Mouse (Mus musculus): ENCODE measurements around the gene Scg5. TPM values are rescaled to one million over a fixed set of nuclear protein-coding genes. Genes with fewer than 3 reads are reported as not detected.

Gene Scg5
- polyA plus RNA-seq, 1 experiment, result 0.79 TPM

GRCm38 (mm10) chr2:113776297-113776696 lies 52.6 kb downstream of the Scg5 start:
- Histone ChIP-seq H3K27ac (ENCODE audit: insufficient read depth, low read depth, low read length) (no peak overlapping the region), H3K4me1 (ENCODE audit: control insufficient read depth, insufficient read depth, insufficient read length, low read length) (no peaks in the 10 kb centered on the region), H3K4me3 (ENCODE audit: low read depth, low read length) (no peak overlapping the region), H3K27me3 (ENCODE audit: control insufficient read depth, insufficient read depth, low read length) (no peaks in the 10 kb centered on the region), H3K36me3 (ENCODE audit: control insufficient read depth, insufficient read depth, low read length) (no peaks in the 10 kb centered on the region)
- 88% methylated on average over 3 of the region's 3 CpGs for WGBS
- TF ChIP-seq CTCF (IDR thresholded peaks at IDR 0.05; ENCODE audit: extremely low read depth, insufficient read length, insufficient replicate concordance, low read depth, low read length), result no peak
- no peak for TF ChIP-seq POLR2A (IDR thresholded peaks at IDR 0.05; ENCODE audit: low read depth, low read length)

DNA sequence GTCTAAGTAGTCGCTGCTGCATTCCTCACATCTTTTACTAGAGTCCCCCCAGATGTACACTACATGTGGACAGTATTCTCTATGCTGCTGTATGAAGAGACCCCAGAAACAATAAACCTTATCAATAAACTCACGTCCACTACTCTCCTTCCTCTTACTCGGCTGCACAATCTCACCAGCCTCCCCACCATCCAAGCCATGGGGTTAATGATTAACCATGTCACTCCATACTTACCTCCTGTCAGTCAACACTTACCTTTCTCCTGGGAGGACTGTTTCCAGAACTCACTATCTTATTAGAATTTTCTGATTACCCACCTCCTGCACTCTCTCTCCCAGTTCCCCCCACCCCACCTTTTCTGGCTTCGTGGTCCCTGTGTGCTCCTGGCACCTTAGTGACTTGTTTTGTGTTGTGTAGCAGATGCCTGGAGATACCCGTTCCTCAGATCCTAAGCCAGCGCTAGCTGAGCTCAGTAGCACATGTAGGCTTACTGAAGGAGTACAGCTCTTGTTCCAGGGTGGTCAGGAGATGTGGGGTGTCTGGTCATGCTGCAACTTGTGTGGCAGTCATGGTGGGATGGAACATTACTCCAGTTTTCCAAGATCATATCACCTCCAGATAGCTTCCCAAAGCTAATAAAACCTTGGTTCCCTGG lies 54.6 kb downstream of the Scg5 start:
- H3K36me3 ChIP-seq (ENCODE audit: control insufficient read depth, insufficient read depth, low read length), result no peaks in the 10 kb centered on the region
- no peak overlapping the region for H3K4me3 ChIP-seq (ENCODE audit: low read depth, low read length)
- no peak overlapping the region for H3K27ac ChIP-seq (ENCODE audit: insufficient read depth, low read depth, low read length)
- H3K27me3 ChIP-seq (ENCODE audit: control insufficient read depth, insufficient read depth, low read length), result no peaks in the 10 kb centered on the region
- H3K4me1 ChIP-seq (ENCODE audit: control insufficient read depth, insufficient read depth, insufficient read length, low read length), result no peaks in the 10 kb centered on the region
- TF ChIP-seq CTCF (IDR thresholded peaks at IDR 0.05; ENCODE audit: extremely low read depth, insufficient read length, insufficient replicate concordance, low read depth, low read length), result no peak
- no peak for TF ChIP-seq POLR2A (IDR thresholded peaks at IDR 0.05; ENCODE audit: low read depth, low read length)
- 32% methylated on average over 6 of the region's 6 CpGs for WGBS

GRCm38 (mm10) chr2:113768541-113769303 lies 60.2 kb downstream of the Scg5 start:
- H3K36me3 ChIP-seq (ENCODE audit: control insufficient read depth, insufficient read depth, low read length), result no peaks in the 10 kb centered on the region
- no peak overlapping the region for H3K27ac ChIP-seq (ENCODE audit: insufficient read depth, low read depth, low read length)
- WGBS, result 81% methylated on average over 8 of the region's 8 CpGs
- H3K4me3 ChIP-seq (ENCODE audit: low read depth, low read length), result no peak overlapping the region
- H3K4me1 ChIP-seq (ENCODE audit: control insufficient read depth, insufficient read depth, insufficient read length, low read length), result no peaks in the 10 kb centered on the region
- no peak for TF ChIP-seq POLR2A (IDR thresholded peaks at IDR 0.05; ENCODE audit: low read depth, low read length)
- TF ChIP-seq CTCF (IDR thresholded peaks at IDR 0.05; ENCODE audit: extremely low read depth, insufficient read length, insufficient replicate concordance, low read depth, low read length), result no peak
- H3K27me3 ChIP-seq (ENCODE audit: control insufficient read depth, insufficient read depth, low read length), result no peaks in the 10 kb centered on the region

DNA sequence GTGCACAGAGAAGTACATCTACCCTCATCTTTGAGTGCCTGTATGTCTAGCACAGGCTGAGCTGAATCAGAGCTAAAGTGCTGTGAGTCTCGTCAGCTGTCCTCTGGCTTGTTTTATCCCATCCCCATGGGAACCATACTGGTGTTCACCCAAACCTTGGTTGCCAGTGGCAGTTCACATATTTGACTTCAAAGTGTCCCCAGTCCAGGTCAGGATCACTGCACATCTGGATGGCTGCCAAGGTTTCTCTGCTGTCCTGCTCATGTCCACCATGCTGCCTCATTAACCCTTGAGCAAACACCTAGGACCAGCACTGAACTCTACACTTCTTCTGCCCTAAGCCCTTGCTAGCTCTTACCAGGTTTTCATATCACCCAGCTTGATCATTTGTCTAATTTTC lies 63.0 kb downstream of the Scg5 start:
- 45% methylated on average over 1 of the region's 1 CpGs for whole genome bisulfite sequencing
- Histone ChIP-seq H3K27ac (ENCODE audit: insufficient read depth, low read depth, low read length) (no peak overlapping the region), H3K4me1 (ENCODE audit: control insufficient read depth, insufficient read depth, insufficient read length, low read length) (no peaks in the 10 kb centered on the region), H3K27me3 (ENCODE audit: control insufficient read depth, insufficient read depth, low read length) (no peaks in the 10 kb centered on the region), H3K4me3 (ENCODE audit: low read depth, low read length) (no peak overlapping the region), H3K36me3 (ENCODE audit: control insufficient read depth, insufficient read depth, low read length) (no peaks in the 10 kb centered on the region)
- no peak for TF ChIP-seq CTCF (IDR thresholded peaks at IDR 0.05; ENCODE audit: extremely low read depth, insufficient read length, insufficient replicate concordance, low read depth, low read length)
- TF ChIP-seq POLR2A (IDR thresholded peaks at IDR 0.05; ENCODE audit: low read depth, low read length), result no peak

DNA sequence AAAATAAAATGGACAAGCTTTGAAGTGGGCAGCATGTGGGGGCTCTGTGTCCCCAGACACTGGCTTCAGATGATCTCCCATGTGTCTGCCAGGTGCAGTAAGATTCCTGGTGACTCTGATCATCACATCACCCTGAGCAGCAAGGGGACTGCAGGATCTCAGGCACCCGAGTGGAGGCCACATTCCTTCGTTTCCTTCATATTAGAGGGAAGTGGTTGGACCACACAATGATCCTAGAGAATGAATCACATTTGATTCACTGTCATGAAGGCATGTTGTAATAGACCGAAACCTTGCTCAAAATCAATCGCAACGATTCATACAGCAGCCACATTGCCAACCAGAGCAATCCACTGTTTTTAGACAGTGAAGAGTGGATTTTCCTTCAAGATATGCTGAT lies 64.0 kb downstream of the Scg5 start:
- Histone ChIP-seq H3K36me3 (ENCODE audit: control insufficient read depth, insufficient read depth, low read length) (no peaks in the 10 kb centered on the region), H3K4me3 (ENCODE audit: low read depth, low read length) (no peak overlapping the region), H3K4me1 (ENCODE audit: control insufficient read depth, insufficient read depth, insufficient read length, low read length) (no peaks in the 10 kb centered on the region), H3K27me3 (ENCODE audit: control insufficient read depth, insufficient read depth, low read length) (no peaks in the 10 kb centered on the region), H3K27ac (ENCODE audit: insufficient read depth, low read depth, low read length) (no peak overlapping the region)
- 86% methylated on average over 5 of the region's 5 CpGs for WGBS
- TF ChIP-seq POLR2A (IDR thresholded peaks at IDR 0.05; ENCODE audit: low read depth, low read length) (no peak), CTCF (IDR thresholded peaks at IDR 0.05; ENCODE audit: extremely low read depth, insufficient read length, insufficient replicate concordance, low read depth, low read length) (no peak)

DNA sequence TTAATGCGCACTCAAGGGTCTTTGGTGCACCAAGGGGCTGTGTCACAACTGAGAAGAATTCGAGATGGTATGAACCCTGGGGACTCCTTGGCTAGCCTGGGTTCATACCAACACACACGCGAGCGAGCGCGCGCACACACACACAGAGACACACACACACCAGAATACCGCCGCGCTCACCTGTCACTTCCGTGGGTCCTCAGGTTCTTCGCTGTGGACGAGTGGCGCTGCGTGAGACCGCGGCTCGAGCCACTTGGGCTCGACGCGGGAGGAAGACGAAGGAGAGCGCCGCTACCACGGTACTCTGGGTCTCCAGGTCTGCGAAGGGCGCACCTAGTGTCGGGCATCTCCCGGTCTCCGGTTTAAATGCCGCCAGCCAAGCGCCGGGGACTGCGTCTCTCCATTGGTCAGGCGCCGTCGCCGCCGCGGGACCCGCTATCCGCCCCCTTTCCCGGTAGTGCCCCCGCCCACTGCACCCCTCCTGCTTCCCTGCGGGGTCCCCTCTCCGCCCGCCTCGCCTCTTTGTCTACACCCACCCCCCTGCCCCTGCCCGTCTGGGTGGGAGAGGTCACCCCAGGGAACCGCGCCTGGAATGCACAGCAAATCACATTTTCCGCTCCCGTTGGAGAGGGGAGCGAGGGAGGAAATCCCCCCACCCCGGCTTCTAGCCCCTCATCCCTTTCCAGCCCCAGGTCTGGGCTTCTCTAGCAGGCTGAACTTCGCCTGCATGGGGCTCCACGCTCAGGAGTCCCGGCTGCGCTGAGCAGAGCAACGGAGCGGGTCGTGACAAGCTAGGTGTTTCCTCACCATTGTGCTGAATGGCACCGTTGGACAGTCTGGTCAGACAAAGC lies 70.4 kb downstream of the Scg5 start, which contains the start of gene Grem1:
Grem1 (minus strand) TSS at position 336 of the 851 bp plus-strand sequence.
- H3K36me3 ChIP-seq (ENCODE audit: control insufficient read depth, insufficient read depth, low read length), result no peaks in the 10 kb centered on the region
- no peak within 1 kb of the TSS; the same call in 1 of the 2 replicates for H3K27ac ChIP-seq (ENCODE audit: insufficient read depth, low read depth, low read length)
- 2% methylated on average over 64 of the region's 64 CpGs for WGBS
- H3K4me3 ChIP-seq (ENCODE audit: low read depth, low read length), result peak within 1 kb of the TSS; percentile 47
- H3K4me1 ChIP-seq (ENCODE audit: control insufficient read depth, insufficient read depth, insufficient read length, low read length), result no peaks in the 10 kb centered on the region
- peaks cover 17% of the 10 kb centered on the region for H3K27me3 ChIP-seq (ENCODE audit: control insufficient read depth, insufficient read depth, low read length)
- TF ChIP-seq CTCF (IDR thresholded peaks at IDR 0.05; ENCODE audit: extremely low read depth, insufficient read length, insufficient replicate concordance, low read depth, low read length) (no peak), POLR2A (IDR thresholded peaks at IDR 0.05; ENCODE audit: low read depth, low read length) (no peak)

Measured in small intestine, adult 2 months (tissue).